Mouse (Mus musculus) embryonic facial prominence, embryonic 10.5 days (tissue): ENCODE data around the gene Nhlh2. TPM values are rescaled to one million over a fixed set of nuclear protein-coding genes. Genes with fewer than 3 reads are reported as not detected.

Experiments used
- DNase-seq: peaks from one replicate; pipeline ENCODE4 v3.0.0-alpha.2; 2017; ENCODE audit warnings: low spot score
- H3K27ac ChIP-seq: fragments of 300-500 bp; sonication (generic); replicated peaks from 2 replicates; pipeline ENCODE4 v1.5.1; 2016; ENCODE audit warnings: mild to moderate bottlenecking
- H3K27me3 ChIP-seq: fragments of 300-500 bp; sonication (generic); replicated peaks from 2 replicates; pipeline ENCODE4 v1.6.1; 2016; ENCODE audit warnings: low read depth, mild to moderate bottlenecking; ENCODE audit not compliant: poor library complexity, severe bottlenecking
- H3K36me3 ChIP-seq: fragments of 300-500 bp; sonication (generic); replicated peaks from 2 replicates; pipeline ENCODE4 v1.6.1; 2016; ENCODE audit warnings: mild to moderate bottlenecking, moderate library complexity
- H3K4me1 ChIP-seq: fragments of 300-500 bp; sonication (generic); 2 replicates; pipeline ENCODE4 v1.6.1; 2016
- H3K4me3 ChIP-seq: fragments of 300-500 bp; sonication (generic); 2 replicates; pipeline ENCODE4 v1.5.1; 2016; ENCODE audit warnings: mild to moderate bottlenecking, moderate library complexity
- H3K9me3 ChIP-seq: fragments of 300-500 bp; sonication (generic); 2 replicates; pipeline ENCODE4 v1.6.1; 2016; ENCODE audit warnings: mild to moderate bottlenecking
- WGBS: fragments of 180-500 bp; shearing (Covaris S2); methylation state at CpG from one replicate; pipeline ENCODE4 v1.1.7; 2016; 5-methylcytosine and 5-hydroxymethylcytosine counted together
- polyA plus RNA-seq: library from polyadenylated mRNA; unstranded; fragments of >200 nt; fragmentation: Nextera tagmentation; extraction: Ambion mirVana; gene quantifications from 2 replicates; pipeline ENCODE4 v1.2.1, GENCODE M21; 2016

Gene Nhlh2
- polyA plus RNA-seq, 1 experiment from 2014 or later: 16.1 TPM

DNA sequence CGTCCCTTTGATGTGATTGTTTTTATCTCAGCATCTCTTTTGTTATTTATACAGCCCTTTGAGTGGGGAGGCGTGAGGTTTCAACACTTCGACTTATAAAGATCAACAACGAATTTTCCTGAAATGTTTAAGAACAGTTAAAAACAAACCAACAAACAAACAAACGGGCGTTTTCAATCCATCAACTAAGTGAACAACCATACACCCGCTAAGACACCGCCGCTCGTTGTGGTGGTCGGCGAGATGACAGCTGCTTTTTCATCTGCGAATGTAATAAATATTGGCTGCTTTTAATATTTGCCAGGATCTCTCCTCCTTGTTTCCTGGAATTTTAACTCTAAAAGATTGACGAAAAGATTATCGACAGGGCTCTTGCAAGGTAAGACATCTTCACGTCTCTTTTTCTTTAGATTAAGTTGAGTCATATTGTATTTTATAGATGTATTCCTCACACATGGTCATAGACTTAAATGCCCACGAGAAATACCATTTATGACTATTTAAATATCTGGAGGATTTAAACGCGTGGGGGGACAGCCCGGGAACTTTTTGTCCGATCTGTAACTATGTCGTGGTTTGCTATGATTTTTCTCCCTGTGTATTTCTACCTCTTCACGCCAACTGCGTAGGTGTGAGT is 923 bp downstream of the Nhlh2 start:
- 3% methylated on average over 24 of the region's 24 CpGs for WGBS
- peaks cover 29% of the 10 kb centered on the region for H3K4me1 ChIP-seq
- peaks cover 88% of the 10 kb centered on the region for H3K27me3 ChIP-seq
- DNase-seq: peak; percentile 25
- no peaks in the 10 kb centered on the region for H3K9me3 ChIP-seq
- H3K4me3 ChIP-seq: peak overlapping the region; percentile 54
- no peaks in the 10 kb centered on the region for H3K36me3 ChIP-seq
- peak overlapping the region; percentile 72 for H3K27ac ChIP-seq

DNA sequence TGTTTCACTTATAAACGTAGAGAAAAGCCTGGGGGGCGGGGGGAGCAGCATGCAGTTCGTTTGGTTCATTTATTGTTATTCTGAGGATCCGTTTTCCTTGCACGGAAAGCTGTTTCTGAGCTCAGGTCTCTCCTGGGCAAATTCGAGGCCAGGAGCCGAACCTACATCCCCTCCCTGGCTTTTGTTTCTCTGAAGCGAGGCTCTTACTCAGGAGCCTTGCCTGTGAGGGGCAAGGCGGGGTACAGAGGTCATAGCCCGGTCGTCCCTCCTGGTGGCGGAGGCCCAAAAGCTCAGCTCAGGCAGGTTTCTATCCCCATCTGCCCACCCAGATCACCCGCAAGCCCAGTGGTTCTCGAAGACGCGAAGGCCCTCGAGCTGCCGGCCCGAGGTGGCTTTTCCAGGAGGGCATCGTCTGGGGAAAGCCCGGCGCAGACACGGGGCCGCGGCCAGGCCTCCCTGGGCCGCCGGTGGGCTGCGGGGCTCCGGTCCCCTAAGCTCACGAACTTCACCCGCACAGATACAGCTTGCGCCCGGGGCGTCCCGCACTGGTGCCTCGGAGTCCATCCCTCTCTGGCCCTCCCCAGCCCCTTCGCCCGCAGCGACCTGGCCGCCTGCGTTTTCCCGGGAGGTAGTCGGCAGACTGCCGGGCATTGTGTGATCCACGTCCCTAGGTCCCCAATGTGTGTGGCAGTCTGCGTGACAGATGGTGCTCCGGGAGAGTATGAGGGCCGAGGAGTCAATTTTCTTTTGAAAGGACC is 1.6 kb downstream of the Nhlh2 start:
- under 1% methylated on average over 48 of the region's 48 CpGs for WGBS
- Histone ChIP-seq H3K27ac (peak overlapping the region; percentile 72), H3K36me3 (no peaks in the 10 kb centered on the region), H3K9me3 (no peaks in the 10 kb centered on the region), H3K4me3 (peak overlapping the region; percentile 54), H3K4me1 (peaks cover 29% of the 10 kb centered on the region), H3K27me3 (peaks cover 95% of the 10 kb centered on the region)
- DNase-seq: no peak

DNA sequence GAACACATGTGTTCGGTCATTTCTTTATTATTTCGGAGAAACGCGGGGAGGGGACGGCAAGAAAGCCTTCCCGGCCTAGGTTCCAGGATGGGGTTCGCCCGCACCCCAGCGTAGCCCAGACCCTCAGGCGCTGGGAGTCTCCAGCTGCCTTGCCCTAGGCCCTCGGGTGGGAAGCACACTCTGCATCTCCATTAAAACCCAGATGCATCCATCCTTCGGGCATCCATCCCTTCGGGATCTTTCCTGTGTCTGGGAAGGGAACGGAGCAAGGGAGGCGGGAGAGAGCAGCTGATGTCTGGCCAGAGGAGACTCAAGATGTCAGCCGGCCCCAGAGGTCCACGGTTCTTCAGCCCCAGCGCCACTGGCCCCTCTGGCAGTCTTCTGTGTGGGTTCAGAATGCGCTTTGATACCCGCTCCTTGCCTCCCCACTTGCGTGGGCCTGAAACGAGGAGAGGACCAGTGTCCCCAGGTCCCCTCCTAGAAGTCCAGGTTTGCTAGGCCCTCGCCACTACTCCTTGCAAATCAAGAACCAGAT is 2.3 kb downstream of the Nhlh2 start:
- no peaks in the 10 kb centered on the region for H3K36me3 ChIP-seq
- H3K27ac ChIP-seq: peak overlapping the region; percentile 72
- no peaks in the 10 kb centered on the region for H3K9me3 ChIP-seq
- peak overlapping the region; percentile 54 for H3K4me3 ChIP-seq
- peaks cover 100% of the 10 kb centered on the region for H3K27me3 ChIP-seq
- WGBS: 3% methylated on average over 23 of the region's 23 CpGs
- peaks cover 29% of the 10 kb centered on the region for H3K4me1 ChIP-seq
- peak; percentile 73 for DNase-seq

DNA sequence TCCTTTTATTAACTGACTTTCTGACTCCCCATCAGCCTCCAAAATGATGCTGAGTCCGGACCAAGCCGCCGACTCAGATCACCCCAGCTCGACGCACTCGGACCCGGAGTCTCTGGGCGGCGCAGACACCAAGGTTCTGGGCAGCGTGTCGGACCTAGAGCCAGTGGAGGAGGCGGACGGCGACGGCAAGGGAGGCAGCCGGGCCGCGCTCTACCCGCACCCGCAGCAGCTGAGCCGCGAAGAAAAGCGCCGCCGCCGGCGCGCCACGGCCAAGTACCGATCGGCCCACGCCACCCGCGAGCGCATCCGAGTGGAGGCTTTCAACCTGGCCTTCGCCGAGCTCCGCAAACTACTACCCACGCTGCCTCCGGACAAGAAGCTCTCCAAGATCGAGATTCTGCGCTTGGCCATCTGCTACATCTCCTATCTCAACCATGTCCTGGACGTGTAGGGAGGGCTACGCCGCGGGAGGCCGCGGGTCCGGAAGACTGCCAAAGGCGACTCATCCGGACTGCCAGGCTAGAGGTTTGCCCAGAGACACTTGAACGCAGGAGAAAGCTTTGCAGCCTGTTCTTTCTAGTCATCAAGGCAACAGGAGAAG is 2.8 kb downstream of the Nhlh2 start:
- Histone ChIP-seq H3K9me3 (no peaks in the 10 kb centered on the region), H3K4me3 (peak overlapping the region; percentile 54), H3K27me3 (peaks cover 100% of the 10 kb centered on the region), H3K36me3 (no peaks in the 10 kb centered on the region), H3K27ac (peak overlapping the region; percentile 72), H3K4me1 (peaks cover 30% of the 10 kb centered on the region)
- under 1% methylated on average over 53 of the region's 53 CpGs for WGBS
- DNase-seq: peak; percentile 68

DNA sequence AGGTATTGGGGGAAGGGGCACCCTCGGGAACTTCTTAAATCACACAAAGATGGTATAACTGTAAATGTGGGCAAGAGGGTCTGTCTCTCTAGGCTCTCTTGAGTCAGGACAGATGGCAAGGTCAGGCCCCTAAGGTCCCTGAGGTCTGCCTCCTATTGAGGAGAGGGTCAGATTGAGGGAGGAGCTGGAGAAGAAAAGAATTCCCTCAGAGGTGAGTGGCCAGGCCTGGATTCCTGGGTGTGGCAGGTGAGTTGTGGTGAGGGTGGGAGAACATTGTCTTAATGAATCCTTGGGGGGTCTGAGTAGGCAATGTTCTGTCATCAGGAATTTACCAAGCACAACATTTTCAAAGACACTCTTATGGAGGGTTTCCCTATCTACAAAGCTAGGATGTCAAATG is 10.7 kb downstream of the Nhlh2 start:
- peaks cover 80% of the 10 kb centered on the region for H3K27me3 ChIP-seq
- H3K27ac ChIP-seq: no peak overlapping the region
- H3K4me3 ChIP-seq: no peak overlapping the region
- no peak for DNase-seq
- peaks cover 39% of the 10 kb centered on the region for H3K4me1 ChIP-seq
- H3K36me3 ChIP-seq: no peaks in the 10 kb centered on the region
- no peaks in the 10 kb centered on the region for H3K9me3 ChIP-seq
- WGBS: 51% methylated on average over 1 of the region's 1 CpGs

DNA sequence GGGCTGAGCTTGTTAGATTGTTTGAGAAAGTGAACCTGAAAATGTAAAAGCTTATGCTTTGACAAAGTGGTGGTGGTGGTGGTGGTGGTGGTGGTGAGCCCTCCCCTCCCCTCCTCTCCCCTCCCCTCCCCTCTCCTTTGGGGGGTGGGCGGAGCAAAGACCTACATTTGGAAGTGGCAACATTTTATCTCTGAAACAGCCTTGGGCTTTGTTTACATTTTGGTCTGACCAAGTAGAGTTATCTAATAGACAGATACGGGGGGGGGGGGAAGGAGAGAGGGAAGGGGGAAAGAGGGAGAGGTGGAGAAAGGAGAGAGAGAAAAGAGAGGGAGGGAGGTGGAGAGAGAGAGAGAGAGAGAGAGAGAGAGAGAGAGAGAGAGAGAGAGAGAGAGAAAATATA is 12.8 kb downstream of the Nhlh2 start:
- no peak overlapping the region for H3K27ac ChIP-seq
- no peaks in the 10 kb centered on the region for H3K36me3 ChIP-seq
- no peaks in the 10 kb centered on the region for H3K9me3 ChIP-seq
- H3K27me3 ChIP-seq: peaks cover 63% of the 10 kb centered on the region
- no peak for DNase-seq
- peaks cover 40% of the 10 kb centered on the region for H3K4me1 ChIP-seq
- WGBS: 19% methylated on average over 2 of the region's 2 CpGs
- no peak overlapping the region for H3K4me3 ChIP-seq

DNA sequence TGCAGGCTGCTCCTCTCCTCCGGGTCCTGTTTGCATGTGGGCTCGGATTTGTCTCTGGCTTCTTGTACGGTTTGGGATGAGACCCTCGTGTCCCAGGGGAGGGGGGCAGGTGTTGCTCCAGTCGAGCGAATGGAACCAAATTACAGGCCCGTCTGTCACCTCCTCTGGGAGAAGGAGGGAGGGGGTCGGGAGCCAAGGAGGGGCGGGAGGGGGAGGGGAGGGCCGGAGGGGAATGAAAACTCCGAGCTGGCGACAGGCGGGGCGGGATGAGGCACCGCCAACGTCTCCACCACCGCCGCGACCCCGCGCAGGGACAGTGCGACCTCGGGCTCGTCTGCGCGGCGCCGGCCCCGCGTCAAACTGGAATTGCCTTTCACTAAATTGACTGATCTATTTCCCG is 13.5 kb downstream of the Nhlh2 start:
- H3K27ac ChIP-seq: peak overlapping the region; percentile 63; the same call in 1 of the 2 replicates
- whole genome bisulfite sequencing: 1% methylated on average over 31 of the region's 31 CpGs
- no peaks in the 10 kb centered on the region for H3K9me3 ChIP-seq
- H3K4me1 ChIP-seq: peaks cover 36% of the 10 kb centered on the region
- H3K36me3 ChIP-seq: no peaks in the 10 kb centered on the region
- H3K4me3 ChIP-seq: peak overlapping the region; percentile 54
- peaks cover 61% of the 10 kb centered on the region for H3K27me3 ChIP-seq
- DNase-seq: peak; percentile 48

DNA sequence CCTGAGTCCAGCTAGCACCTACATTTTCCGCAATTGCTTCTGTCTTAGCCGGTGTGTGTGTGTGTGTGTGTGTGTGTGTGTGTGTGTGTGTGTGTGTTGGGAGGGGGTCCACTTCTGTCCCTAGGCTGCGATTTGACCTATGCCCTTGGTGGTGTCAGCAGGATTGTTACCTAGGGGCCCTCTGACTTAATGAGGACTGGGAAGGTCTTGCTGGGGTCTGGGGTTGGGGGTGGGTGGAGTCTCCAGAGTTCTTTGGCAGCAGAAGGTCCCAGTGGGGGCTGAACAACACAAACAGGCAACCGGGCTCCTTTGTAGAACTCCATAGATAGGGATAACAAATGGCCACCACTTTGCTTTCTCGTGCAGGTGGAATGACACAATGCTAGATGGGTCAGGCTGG is 14.0 kb downstream of the Nhlh2 start:
- H3K9me3 ChIP-seq: no peaks in the 10 kb centered on the region
- peak overlapping the region; percentile 54 for H3K4me3 ChIP-seq
- peaks cover 36% of the 10 kb centered on the region for H3K4me1 ChIP-seq
- H3K27me3 ChIP-seq: peaks cover 57% of the 10 kb centered on the region
- H3K36me3 ChIP-seq: no peaks in the 10 kb centered on the region
- 4% methylated on average over 5 of the region's 5 CpGs for WGBS
- DNase-seq: no peak
- H3K27ac ChIP-seq: peak overlapping the region; percentile 63

DNA sequence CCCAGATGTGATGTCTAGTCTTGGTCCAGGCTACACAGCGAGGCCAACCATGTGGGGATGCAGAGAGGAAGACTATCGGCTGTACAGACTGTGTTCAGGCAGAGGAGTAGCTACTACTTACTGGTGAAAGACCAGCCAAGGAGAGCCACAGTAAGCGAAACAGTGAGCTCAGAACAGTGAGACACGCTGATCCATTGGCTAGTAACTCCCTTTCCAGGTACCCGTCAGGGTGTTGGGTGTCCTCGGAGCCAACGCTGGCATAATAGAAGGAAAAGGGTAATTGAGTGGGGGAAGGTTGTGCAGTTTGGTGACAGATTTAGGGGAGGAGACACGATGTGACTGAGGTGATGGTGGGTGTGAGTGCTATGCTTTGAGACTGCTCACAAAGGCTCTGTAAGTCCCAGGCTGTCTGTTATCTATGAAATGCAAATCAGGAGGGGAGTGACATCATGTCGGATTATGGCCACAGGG is 15.1 kb downstream of the Nhlh2 start:
- Histone ChIP-seq H3K27ac (no peak overlapping the region; the same call in 1 of the 2 replicates), H3K27me3 (peaks cover 56% of the 10 kb centered on the region), H3K36me3 (no peaks in the 10 kb centered on the region), H3K4me3 (no peak overlapping the region), H3K4me1 (peaks cover 36% of the 10 kb centered on the region), H3K9me3 (no peaks in the 10 kb centered on the region)
- DNase-seq: no peak
- WGBS: 63% methylated on average over 9 of the region's 9 CpGs

DNA sequence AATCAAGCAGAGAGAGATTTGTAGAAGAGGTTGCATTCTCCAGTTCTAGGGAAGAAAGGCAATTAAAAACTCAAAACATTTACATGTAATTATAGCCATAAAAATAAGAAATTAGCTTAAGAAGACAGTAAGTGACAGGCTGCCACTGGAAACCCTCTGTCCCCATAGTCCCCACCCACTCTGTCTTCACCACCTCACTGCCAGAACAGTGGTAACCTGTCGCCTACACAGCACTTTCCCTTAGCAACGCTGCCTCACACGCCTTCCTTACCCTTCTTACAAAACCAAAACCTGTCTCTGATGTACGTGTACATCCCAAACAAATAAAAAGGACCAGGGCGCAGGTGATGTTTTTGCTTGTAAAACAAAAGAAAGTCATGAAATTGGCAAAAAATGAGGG is 15.8 kb downstream of the Nhlh2 start:
- Histone ChIP-seq H3K27me3 (peaks cover 51% of the 10 kb centered on the region), H3K27ac (no peak overlapping the region), H3K4me3 (no peak overlapping the region), H3K4me1 (peaks cover 36% of the 10 kb centered on the region), H3K36me3 (no peaks in the 10 kb centered on the region), H3K9me3 (no peaks in the 10 kb centered on the region)
- WGBS: 86% methylated on average over 5 of the region's 5 CpGs
- no peak for DNase-seq

DNA sequence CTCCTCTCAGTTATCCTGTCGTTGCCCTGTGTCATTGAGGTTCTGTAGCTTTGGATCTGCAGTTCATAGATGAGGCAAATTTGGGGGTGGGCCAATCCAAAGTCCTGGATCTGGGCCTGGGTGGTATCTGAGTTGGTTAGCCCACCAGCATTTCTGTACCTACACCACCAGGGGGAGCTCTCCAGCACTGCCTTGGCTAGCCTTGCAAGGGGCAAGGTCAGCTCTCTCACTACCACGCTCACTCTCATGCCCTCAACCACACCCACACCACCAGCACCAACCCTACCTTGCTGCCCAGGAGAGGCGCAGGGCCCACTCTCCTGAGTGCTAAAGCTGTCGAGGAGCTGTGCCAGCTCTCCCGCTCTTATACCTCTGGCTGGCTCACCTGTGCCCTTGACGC is 18.0 kb downstream of the Nhlh2 start:
- no peaks in the 10 kb centered on the region for H3K9me3 ChIP-seq
- WGBS: 63% methylated on average over 6 of the region's 6 CpGs
- H3K36me3 ChIP-seq: no peaks in the 10 kb centered on the region
- peaks cover 30% of the 10 kb centered on the region for H3K27me3 ChIP-seq
- peaks cover 29% of the 10 kb centered on the region for H3K4me1 ChIP-seq
- H3K27ac ChIP-seq: no peak overlapping the region
- no peak overlapping the region for H3K4me3 ChIP-seq
- peak; percentile 45 for DNase-seq

DNA sequence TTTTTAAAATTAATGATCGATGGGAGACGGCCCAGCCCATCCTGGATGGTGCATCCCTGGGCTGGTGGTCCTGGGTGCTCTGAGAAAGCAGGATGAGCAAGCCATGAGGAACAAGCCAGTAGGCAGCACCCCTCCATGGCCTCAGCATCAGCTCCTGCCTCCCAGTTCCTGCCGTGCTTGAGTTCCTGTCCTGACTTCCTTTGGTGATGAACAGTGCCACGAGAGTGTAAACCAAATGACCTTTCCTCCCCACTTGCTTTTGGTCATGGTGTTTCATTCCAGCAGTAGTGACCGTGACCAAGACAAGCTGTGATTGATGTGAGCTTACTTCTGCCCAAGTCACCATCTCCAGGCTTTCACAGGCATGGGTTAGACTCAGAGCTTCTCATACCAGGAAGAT is 27.9 kb downstream of the Nhlh2 start:
- H3K27ac ChIP-seq: no peak overlapping the region
- H3K36me3 ChIP-seq: no peaks in the 10 kb centered on the region
- H3K4me3 ChIP-seq: no peak overlapping the region
- H3K4me1 ChIP-seq: peaks cover 7% of the 10 kb centered on the region; the same call in 1 of the 2 replicates
- DNase-seq: no peak
- H3K27me3 ChIP-seq: 0 out of 2 replicates have a peak, but pooled peaks cover 4% of the 10 kb centered on the region
- 88% methylated on average over 5 of the region's 5 CpGs for WGBS
- 0 out of 2 replicates have a peak, but pooled peaks cover 5% of the 10 kb centered on the region for H3K9me3 ChIP-seq
